Mouse (Mus musculus): ENCODE measurements around the gene Cfap97. TPM values are rescaled to one million over a fixed set of nuclear protein-coding genes. Genes with fewer than 3 reads are reported as not detected.

The Cfap97 gene
- polyA plus RNA-seq, 1 experiment: 2.4 TPM

DNA sequence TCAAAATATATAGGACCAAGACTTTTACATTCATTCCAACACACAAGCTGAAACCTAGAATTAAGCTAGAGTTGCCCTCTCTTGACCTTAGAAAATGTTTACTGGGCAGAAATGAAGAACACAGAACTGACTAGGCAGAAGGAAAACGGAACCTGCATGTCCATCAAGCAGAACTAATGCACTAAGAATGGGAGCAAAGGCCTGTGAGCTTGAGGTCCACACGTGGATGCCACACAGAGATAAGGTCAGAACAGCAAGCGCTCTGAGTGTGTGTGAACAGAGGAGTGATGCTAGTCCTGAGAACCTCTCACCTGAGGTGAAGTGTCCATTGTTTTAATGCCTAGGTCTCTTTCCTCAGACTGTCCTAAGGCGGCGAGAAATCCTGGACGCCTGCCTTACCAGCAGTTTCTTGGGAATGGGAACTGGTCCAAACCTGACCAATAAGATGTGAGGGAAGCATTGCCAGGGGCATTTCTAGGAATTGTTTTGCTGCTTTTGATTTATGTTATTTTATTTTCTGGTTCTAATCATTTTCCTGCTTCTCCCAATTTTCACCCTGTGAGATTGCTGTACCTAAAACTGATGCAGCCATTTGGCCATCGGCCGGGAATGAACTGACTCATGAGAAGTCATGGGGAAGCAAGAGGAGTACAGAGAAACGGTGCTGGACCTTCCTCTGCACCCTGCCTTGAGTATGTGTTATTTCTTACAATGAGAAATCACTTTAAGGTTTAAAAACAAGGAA, 11.0 kb upstream of the Cfap97 start:
- H3K27me3 ChIP-seq (ENCODE audit: control insufficient read depth, insufficient read depth, insufficient read length): no peaks in the 10 kb centered on the region
- no peaks in the 10 kb centered on the region for H3K36me3 ChIP-seq (ENCODE audit: control insufficient read depth, insufficient read depth)
- H3K4me3 ChIP-seq (ENCODE audit: insufficient read depth, poor library complexity, severe bottlenecking): no peak overlapping the region
- peaks cover 12% of the 10 kb centered on the region for H3K79me2 ChIP-seq (ENCODE audit: control insufficient read depth, insufficient read depth)
- H3ac ChIP-seq (ENCODE audit: control insufficient read depth, insufficient read length, low read depth): no peak overlapping the region
- TF ChIP-seq USF1 (IDR thresholded peaks at IDR 0.05; ENCODE audit: low read depth) (no peak), CTCF (IDR thresholded peaks at IDR 0.05; ENCODE audit: control insufficient read depth, insufficient read depth, insufficient read length) (no peak), MYOG (IDR thresholded peaks at IDR 0.05; ENCODE audit: control insufficient read depth, extremely low read depth, insufficient read length) (no peak)
- peaks cover 4% of the 10 kb centered on the region for H3K79me3 ChIP-seq (ENCODE audit: low read depth)

DNA sequence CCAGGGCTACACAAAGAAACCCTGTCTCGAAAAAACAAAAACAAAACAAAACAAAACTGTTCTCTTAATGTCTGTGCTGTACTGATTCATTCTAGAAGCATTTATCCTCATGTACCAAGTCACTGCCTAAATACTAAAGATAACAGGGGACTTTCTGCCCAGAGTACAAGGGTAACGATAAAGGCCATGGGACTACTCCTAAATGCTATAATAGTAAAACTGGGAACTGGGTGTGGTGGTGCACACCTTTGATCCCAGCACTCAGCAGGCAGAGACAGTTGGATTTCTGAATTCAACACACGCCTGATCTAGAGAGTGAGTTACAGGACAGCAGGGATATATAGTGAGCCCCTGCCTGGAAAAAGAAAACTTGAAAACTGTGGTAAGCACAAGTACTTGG, 9.9 kb upstream of the Cfap97 start:
- TF ChIP-seq MYOG (IDR thresholded peaks at IDR 0.05; ENCODE audit: control insufficient read depth, extremely low read depth, insufficient read length) (no peak), MYOD1 (IDR thresholded peaks at IDR 0.05; ENCODE audit: control insufficient read depth, insufficient read length, low read depth) (no peak), USF1 (IDR thresholded peaks at IDR 0.05; ENCODE audit: low read depth) (no peak), MAX (IDR thresholded peaks at IDR 0.05) (no peak), CTCF (IDR thresholded peaks at IDR 0.05; ENCODE audit: control insufficient read depth, insufficient read depth, insufficient read length) (no peak), FOSL1 (IDR thresholded peaks at IDR 0.05; ENCODE audit: insufficient read depth, low read length, poor library complexity, severe bottlenecking) (no peak)
- Histone ChIP-seq H3ac (ENCODE audit: control insufficient read depth, insufficient read length, low read depth) (no peak overlapping the region), H3K27me3 (ENCODE audit: control insufficient read depth, insufficient read depth, insufficient read length) (no peaks in the 10 kb centered on the region), H3K36me3 (ENCODE audit: control insufficient read depth, insufficient read depth) (no peaks in the 10 kb centered on the region), H3K79me2 (ENCODE audit: control insufficient read depth, insufficient read depth) (peaks cover 12% of the 10 kb centered on the region), H3K79me3 (ENCODE audit: low read depth) (peaks cover 4% of the 10 kb centered on the region), H3K4me3 (ENCODE audit: insufficient read depth, poor library complexity, severe bottlenecking) (no peak overlapping the region)

DNA sequence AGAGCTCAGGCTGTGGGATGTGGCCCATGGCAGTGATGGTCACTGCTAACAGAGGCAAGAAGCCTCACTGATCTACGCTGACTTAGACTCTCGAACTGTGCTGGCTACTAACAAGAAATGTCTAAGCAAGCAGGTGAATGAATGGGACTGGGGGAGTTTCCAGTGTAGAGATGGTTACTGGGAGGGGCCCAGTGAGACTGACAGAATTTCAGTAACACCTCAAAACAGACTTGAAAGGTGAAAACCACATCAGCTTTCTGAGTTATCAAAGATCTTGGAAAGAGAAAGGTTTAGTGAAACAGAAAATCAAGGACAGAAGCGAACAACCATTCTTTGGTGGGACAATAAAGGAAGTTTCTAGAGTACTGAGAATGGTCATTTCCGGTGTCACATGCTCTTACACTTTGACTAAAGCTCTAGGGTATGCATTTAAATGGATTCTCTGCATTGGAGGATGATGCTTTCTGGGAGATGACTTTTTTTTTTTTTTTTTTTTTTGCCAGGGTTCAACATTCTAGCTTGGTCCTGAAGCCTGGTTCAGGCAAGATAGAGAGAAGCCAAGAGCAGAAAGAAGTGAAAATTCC, 9.0 kb upstream of the Cfap97 start:
- Histone ChIP-seq H3K27me3 (ENCODE audit: control insufficient read depth, insufficient read depth, insufficient read length) (no peaks in the 10 kb centered on the region), H3K36me3 (ENCODE audit: control insufficient read depth, insufficient read depth) (no peaks in the 10 kb centered on the region), H3K4me3 (ENCODE audit: insufficient read depth, poor library complexity, severe bottlenecking) (no peak overlapping the region), H3ac (ENCODE audit: control insufficient read depth, insufficient read length, low read depth) (no peak overlapping the region), H3K79me3 (ENCODE audit: low read depth) (peaks cover 4% of the 10 kb centered on the region), H3K79me2 (ENCODE audit: control insufficient read depth, insufficient read depth) (peaks cover 17% of the 10 kb centered on the region)
- TF ChIP-seq USF1 (IDR thresholded peaks at IDR 0.05; ENCODE audit: low read depth): no peak
- no peak for TF ChIP-seq MYOD1 (IDR thresholded peaks at IDR 0.05; ENCODE audit: control insufficient read depth, insufficient read length, low read depth)
- TF ChIP-seq FOSL1 (IDR thresholded peaks at IDR 0.05; ENCODE audit: insufficient read depth, low read length, poor library complexity, severe bottlenecking): no peak
- TF ChIP-seq CTCF (IDR thresholded peaks at IDR 0.05; ENCODE audit: control insufficient read depth, insufficient read depth, insufficient read length): no peak
- no peak for TF ChIP-seq MAX (IDR thresholded peaks at IDR 0.05)
- TF ChIP-seq MYOG (IDR thresholded peaks at IDR 0.05; ENCODE audit: control insufficient read depth, extremely low read depth, insufficient read length): no peak
- no peak for TF ChIP-seq CEBPB (IDR thresholded peaks at IDR 0.05; ENCODE audit: low read depth)

DNA sequence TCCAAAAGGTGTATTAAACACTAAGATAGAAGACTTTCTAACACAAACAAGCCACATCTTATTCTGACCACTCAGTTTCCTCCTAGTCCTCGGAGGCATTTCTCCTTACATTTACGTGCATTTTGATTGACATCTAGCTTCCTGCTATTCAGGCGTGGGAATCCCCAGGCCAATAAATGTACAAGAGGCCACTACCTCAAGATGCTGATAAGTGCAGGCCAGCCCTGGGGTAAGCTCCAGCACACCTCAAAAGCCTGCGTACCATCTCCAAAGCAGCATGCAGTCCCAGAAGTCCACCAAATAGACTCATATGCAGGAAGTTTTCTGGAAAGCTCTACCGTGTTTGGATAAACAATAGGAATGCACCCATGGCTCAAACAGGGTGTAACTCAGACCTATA, 8.1 kb upstream of the Cfap97 start:
- Histone ChIP-seq H3K79me3 (ENCODE audit: low read depth) (peaks cover 4% of the 10 kb centered on the region), H3K36me3 (ENCODE audit: control insufficient read depth, insufficient read depth) (no peaks in the 10 kb centered on the region), H3ac (ENCODE audit: control insufficient read depth, insufficient read length, low read depth) (no peak overlapping the region), H3K27me3 (ENCODE audit: control insufficient read depth, insufficient read depth, insufficient read length) (no peaks in the 10 kb centered on the region), H3K79me2 (ENCODE audit: control insufficient read depth, insufficient read depth) (peaks cover 17% of the 10 kb centered on the region), H3K4me3 (ENCODE audit: insufficient read depth, poor library complexity, severe bottlenecking) (no peak overlapping the region)
- TF ChIP-seq MYOG (IDR thresholded peaks at IDR 0.05; ENCODE audit: control insufficient read depth, extremely low read depth, insufficient read length): no peak
- no peak for TF ChIP-seq MAX (IDR thresholded peaks at IDR 0.05)
- no peak for TF ChIP-seq FOSL1 (IDR thresholded peaks at IDR 0.05; ENCODE audit: insufficient read depth, low read length, poor library complexity, severe bottlenecking)
- no peak for TF ChIP-seq CTCF (IDR thresholded peaks at IDR 0.05; ENCODE audit: control insufficient read depth, insufficient read depth, insufficient read length)
- no peak for TF ChIP-seq CEBPB (IDR thresholded peaks at IDR 0.05; ENCODE audit: low read depth)
- no peak for TF ChIP-seq MYOD1 (IDR thresholded peaks at IDR 0.05; ENCODE audit: control insufficient read depth, insufficient read length, low read depth)
- no peak for TF ChIP-seq USF1 (IDR thresholded peaks at IDR 0.05; ENCODE audit: low read depth)

DNA sequence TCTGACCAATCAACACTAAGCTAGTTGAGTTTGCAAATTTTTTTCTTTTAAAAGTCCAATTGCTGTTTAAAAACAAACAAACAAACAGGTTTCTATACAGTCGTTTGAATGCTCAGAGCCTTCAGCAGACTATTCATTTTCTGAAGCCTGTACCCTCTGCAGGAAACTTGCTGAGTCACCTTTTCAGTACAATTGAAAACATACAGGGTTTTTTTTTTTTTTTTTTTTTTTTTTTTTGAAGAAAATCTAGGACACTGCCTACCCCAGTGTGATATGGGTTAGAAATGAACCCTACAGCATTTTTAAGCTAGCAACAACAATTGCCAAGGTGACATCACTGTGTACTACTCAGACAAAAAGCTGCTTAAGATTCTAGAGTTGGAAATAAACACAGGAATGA, 7.6 kb upstream of the Cfap97 start:
- Histone ChIP-seq H3K79me2 (ENCODE audit: control insufficient read depth, insufficient read depth) (peaks cover 17% of the 10 kb centered on the region), H3K36me3 (ENCODE audit: control insufficient read depth, insufficient read depth) (no peaks in the 10 kb centered on the region), H3K79me3 (ENCODE audit: low read depth) (peaks cover 4% of the 10 kb centered on the region), H3K4me3 (ENCODE audit: insufficient read depth, poor library complexity, severe bottlenecking) (no peak overlapping the region), H3ac (ENCODE audit: control insufficient read depth, insufficient read length, low read depth) (no peak overlapping the region), H3K27me3 (ENCODE audit: control insufficient read depth, insufficient read depth, insufficient read length) (no peaks in the 10 kb centered on the region)
- no peak for TF ChIP-seq MYOG (IDR thresholded peaks at IDR 0.05; ENCODE audit: control insufficient read depth, extremely low read depth, insufficient read length)
- TF ChIP-seq USF1 (IDR thresholded peaks at IDR 0.05; ENCODE audit: low read depth): no peak
- TF ChIP-seq MAX (IDR thresholded peaks at IDR 0.05): no peak
- TF ChIP-seq CTCF (IDR thresholded peaks at IDR 0.05; ENCODE audit: control insufficient read depth, insufficient read depth, insufficient read length): no peak
- no peak for TF ChIP-seq MYOD1 (IDR thresholded peaks at IDR 0.05; ENCODE audit: control insufficient read depth, insufficient read length, low read depth)
- no peak for TF ChIP-seq FOSL1 (IDR thresholded peaks at IDR 0.05; ENCODE audit: insufficient read depth, low read length, poor library complexity, severe bottlenecking)
- TF ChIP-seq CEBPB (IDR thresholded peaks at IDR 0.05; ENCODE audit: low read depth): no peak

Data from C2C12 (cell line).